Mouse (Mus musculus) urinary bladder, postnatal 36 days (tissue): ENCODE data around the gene Rnd2.
"Not testable (repeated sequence)": the region's sequence is repeated elsewhere in the genome, so short reads cannot be mapped to it uniquely, and the experiment has no call there.

Experiments
- DNase-seq, 2 experiments: peaks; one replicate each; pipeline ENCODE4 v3.0.0; 2022; ENCODE audit warnings: low spot score in 2 of 2, mixed read lengths in 1 of 2

The Rnd2 gene

DNA sequence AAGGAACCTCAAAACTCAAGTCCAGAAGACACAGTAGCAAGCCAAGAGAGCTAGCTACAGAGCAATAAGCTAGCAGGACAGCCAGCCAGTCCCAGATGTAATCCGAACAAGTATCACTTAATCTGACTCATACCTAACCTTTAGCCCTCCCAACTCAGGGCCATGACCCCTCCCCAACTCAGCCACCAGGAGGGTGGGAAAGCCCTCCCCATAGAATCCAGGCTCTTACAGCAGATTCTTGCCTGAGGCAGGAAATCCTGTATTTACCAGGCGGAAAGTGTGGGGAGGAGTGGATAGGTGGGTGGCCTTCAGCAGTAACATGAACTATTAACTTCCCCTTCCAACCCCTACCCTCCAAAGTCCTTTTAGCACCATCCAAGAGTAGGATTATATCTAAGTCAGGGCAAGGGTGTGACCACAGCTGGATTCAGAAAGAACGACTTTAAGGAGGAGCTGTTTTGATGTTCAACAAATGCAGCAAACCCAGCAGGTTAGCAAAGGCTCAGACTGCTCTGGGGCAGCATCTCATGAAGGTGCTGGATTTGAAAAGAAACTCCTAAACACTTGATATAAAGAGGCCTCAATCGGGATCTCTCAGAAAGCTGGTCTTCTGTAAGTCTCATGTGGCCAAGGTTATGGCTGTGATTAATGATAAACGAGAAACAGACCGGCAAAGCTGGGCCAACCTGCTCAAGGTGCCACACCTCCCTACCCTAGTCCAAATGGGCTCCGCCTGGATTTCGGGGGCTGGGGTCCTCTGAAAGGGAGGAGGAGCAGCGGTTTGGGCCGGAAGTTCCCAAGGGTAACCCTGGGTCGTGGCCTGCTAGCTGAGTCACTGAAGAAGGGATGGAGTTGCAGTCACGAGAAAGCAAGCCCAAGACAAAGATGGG lies at the start of gene Rnd2:
TSS of gene Rnd2 (plus strand) at position 789 of the 890 bp plus-strand sequence.
- DNase-seq = peak; percentile 30 to 40

DNA sequence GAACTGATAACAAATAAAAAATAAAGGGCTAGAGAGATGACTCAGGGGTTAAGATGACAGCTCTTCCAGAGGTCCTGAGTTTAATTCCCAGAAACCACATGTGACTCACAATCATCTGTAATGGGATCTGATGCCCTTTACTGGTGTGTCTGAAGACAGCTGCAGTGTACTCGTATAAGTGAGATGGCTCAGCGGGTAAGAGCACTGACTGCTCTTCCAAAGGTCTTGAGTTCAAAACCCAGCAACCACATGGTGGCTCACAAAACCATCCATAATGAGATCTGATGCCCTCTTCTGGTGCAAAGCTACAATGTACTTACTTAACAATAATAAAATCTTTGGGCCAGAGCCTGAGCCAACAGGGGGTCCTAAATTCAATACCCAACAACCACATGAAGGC lies 49.5 kb upstream of the Rnd2 start:
- no peak for DNase-seq

DNA sequence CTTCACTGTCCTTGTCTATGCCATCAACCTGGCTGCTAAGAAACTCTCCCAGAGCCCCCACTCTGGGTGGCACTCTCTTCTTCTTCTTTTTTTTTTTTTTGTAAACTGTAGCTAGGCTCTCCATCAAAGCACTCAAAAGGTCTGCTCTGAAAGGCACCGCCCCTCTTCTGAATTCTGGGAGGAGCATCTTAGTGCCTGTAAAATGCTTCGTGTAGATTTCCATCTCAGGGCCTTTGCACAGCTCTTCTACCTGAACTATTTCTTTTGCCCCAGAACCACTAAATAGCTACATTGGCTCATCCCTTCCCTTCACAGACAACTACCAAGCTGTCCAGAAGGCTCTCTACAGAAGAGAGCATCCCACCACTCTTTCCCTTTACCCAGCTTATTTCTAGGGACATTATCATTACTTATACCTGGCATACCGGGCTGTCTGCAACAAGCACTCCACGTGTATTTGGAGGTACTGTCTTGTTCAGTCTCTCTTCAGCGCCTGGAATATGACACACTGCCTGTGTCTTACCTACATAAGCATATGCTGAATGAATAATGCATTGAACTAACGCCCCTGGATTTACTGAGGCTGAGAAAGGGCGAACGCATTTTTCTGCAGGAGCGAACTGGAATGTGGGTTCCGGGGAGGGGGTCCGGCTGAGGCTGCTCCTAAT lies 48.2 kb upstream of the Rnd2 start:
- no peak for DNase-seq

DNA sequence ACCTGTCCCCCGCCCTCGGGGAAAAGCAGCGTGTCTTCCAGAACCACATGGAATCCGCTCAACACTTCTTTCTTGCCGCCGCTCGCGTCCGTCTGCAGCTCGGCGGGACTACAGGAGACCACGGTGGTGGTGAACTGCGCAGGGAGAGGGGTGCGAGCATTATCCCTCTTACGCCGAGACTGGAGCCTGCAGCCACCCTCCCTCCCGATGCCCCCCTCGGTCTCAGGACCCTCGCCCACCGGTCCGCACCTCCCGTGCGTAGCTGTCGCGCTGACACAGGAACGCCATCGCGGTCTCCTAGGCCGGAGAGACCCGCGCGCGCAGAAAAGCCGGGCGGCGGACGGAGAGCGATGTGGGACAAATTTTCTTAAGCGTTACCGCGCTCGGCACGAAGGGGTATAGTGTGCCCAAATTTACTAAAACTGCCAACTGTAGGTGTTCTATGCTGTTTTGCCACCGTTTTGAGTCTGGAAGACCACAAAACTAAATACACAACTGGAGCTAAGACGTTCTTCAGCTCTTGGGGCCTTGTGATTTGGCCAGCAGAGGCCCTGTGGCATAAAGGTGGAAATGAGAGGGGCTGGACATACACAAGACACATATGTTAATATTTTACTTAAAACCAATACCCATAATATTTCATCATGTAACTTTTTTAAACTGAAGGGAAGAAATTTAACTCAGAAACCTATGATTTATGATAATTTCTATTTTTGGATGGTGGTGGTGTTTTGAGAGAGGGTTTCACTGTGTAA lies 47.5 kb upstream of the Rnd2 start, which contains the start of gene Aarsd1:
TSS of gene Aarsd1 (minus strand) at position 515 of the 755 bp plus-strand sequence.
- DNase-seq = peak; percentile 83

DNA sequence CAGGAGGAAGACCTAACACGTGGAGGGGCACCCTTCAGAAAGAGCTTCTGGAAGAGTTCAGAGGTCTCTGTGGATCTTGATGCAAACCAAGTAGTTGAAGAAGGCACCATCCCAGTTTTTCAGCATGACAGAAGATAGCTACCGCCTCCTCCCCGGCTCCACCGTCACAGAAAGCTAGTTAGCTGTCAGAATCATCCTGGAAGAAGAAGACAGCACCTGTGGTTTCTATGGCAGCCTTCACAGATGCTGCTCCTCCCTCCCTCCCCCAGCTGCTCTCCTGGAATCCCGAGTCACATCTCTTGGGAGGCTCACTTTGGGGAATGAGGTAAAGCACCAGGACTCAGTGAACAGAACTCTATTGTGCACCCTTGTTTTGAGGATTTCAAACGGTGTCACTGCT lies 45.8 kb upstream of the Rnd2 start:
- DNase-seq = no peak

DNA sequence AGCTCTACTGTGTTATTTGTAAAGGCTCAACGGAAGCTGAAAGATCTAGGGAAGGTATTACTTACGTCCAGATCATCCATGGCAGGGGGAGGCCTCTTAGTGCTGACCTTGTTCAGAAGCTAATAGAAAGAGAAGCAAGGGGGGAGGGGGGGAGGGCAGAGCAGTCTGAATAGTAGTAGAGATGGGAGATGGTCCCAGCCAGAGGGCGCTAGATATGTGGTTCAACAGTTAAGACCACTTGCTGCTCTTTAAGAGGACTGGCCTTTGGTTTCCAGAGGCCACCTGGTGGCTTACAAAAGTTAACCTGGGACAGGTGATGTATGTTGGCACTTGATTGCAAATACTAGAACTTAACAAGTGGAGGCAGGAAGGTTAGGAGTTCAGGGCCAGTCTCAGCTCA lies 45.2 kb upstream of the Rnd2 start:
- DNase-seq = no peak

DNA sequence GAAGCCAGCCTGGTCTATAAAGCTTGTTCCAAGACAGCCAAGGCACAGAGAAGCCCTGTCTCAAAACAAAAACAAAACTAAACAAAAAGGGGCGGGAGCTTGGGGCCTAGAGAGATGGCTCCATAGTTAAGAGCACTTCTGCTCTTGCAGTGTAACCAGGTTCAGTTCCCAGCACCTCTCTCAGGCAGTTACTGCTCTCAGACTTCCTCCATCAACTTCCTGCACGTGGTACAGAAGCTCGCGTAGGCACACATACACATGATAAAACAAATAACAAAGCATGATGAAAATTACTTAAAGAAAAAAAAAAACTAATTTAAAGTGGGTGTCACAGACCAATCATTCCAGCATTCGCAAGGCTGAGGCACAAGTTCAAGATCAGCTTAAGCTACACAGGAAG lies 44.7 kb upstream of the Rnd2 start:
- DNase-seq = no peak

DNA sequence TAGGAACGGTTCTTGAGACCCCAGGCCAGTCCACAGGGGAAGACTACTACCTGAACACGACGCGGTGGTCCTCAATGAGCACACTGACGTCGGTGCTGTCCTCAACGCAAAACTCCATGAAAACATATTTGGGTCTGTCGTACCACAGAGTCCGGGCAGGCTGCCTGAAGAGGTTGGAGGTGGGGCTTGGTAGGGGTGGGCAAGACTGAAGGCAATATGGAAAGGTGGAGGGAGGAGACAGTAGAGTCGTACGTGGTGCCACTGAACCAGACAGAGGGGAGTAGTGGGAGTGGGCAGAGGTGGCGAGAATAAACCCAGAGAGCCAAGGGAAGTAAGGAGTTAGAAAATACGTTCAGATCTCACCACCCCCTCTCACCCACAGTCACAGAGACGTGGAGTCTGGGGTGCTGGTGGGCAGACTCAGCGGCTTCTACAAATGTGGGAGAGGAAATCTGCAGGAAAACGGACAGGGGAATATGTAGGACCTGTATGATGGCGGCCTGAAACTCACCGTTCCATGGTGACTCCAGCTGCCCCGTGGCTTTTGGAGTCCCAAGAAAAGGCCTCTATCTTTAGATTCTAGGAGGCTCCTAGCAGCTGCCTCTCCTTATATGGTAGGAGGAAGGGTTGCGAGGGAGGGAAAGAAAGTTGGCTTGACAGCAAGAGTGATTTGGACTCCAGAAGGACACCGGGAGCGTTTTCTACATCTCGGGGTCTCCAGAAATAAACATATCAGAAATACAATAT lies 40.5 kb upstream of the Rnd2 start, which contains the start of gene Gm27029:
TSS of gene Gm27029 (minus strand) at position 692 of the 747 bp plus-strand sequence.
- no peak for DNase-seq

DNA sequence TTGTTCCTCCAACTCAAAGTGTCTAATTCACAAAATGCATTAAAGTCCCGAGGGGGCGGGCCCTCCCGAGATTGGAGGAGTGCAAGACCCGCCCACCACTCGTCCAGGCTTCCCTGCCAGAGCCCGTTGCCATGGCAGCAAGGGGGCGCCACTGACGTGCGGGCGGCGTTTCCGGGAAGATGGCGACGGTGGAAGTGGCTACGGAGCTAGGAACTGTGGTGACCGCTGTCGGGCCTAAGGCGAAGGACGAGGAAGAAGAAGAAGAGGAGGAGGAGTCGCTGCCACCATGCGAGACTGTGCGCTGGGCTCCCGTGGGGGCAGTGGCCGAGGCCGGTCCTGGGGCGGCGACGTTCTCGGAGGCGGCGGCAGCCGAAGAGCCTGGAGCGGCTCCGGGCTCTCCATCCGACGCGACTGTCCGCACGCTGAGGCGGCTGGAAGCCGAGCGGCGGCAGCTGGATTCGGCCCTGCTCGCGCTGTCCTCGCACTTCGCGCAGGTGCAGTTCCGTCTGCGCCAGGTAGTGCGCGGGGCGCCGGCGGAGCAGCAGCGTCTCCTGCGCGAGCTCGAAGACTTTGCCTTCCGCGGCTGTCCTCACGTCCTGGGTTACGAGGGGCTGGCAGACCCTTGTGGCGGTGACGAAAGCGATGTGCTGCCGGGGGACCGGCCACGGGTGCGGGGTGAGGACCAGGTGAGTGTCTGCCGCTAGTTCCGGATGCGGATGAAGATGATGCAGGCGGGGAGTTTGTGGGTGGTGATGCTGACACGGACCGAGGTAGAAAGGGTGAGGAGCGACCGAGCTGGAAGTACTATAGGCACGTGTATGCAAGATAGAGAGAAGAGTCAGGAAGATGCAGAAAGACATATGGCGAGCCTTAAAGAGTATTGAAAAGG lies 39.6 kb upstream of the Rnd2 start, which contains the start of the genes Rundc1 and Ptges3l:
TSS of gene Rundc1 (plus strand) at position 161 of the 889 bp plus-strand sequence.
TSS of gene Ptges3l (minus strand) at position 409 of the 889 bp plus-strand sequence.
- peak; percentile 98 to 99 for DNase-seq

DNA sequence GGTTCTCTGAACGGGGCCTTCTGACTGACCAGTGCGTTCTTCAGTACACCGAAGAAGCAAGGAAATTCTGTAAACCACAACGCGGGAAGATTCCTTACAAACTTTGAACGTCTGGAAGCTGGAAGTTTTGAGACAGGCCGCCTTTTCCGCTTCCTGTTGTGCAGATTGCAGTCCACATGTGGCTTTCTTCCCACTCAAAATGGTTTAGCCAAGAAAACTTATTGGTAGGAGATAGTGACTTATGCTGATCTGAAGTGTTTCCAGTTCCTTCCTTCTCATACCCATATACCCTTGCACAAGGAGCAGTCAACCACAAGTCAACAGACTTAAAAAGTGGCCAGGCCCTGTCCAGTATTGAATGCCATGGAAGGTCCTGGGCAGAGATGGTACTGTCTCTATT lies 38.6 kb upstream of the Rnd2 start:
- DNase-seq = no peak

DNA sequence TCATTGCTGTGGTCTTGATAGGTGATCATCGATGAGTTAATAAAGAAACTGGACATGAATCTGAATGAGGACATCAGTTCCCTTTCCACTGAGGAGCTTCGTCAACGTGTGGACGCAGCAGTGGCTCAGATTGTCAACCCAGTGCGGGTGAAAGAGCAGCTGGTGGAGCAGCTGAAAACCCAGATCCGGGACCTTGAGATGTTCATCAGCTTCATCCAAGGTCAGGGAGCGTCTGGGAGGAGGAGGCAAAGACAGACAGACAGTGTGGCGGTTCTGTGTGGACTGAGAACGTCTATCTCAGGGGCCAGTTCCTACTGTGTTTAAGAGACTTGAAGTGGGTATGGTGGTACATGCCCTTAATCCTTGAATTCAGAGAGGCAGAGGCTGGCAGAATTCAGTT lies 33.5 kb upstream of the Rnd2 start:
- DNase-seq = no peak

DNA sequence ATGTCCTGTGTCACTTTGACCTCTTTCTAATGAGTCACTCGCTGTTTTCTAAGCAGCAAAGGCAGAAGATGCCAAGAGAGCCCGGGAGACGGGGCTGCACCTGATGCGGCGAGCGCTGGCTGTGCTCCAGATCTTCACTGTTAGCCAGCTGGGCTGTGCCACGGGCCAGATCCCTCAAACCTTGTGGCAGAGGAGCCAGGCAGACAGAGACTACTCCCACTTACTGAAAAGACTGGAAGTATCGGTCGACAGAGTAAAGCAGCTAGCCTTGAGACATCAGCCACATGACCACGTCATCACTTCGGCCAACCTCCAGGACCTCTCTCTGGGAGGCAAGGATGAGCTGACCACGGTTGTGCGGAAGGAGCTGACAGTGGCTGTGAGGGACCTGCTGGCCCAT lies 31.4 kb upstream of the Rnd2 start:
- DNase-seq = no peak

DNA sequence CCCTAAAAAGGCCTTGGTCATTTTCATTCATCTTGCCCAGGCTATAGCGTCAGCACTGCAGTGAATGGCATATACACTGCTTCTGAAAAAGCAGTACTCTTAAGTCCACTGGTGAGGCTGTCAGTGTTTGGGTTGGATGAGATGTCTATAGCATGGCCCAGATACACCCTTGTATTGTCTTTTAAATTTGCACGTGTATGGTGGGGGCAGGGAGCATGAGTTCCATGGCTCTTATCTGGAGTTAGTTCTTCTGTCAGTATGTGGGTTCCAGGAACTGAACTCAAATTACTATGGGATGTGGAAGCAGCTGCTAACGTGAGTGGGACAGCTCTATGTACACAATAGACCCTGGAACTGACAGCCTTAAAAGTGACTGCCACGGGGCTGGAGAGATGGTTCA lies 29.0 kb upstream of the Rnd2 start:
- DNase-seq = no peak

DNA sequence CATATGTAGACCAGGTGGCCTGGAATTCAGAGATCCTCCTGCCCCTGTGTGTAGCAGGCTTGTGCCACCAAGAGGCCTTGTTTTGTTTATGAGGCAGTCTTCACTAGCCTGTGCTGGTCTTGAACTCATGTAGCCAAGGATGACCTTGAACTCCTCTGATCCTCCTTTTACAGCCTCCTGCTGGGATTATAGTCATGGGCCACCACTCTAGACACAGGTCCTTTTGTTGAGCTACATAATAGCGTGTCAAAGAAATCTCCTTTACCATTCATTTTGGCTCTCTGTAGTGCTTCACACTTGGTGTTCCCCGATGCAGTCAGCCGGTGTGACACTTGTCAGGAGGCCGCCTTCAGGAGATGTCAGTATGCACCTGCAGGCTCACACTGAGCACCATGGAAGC lies 27.9 kb upstream of the Rnd2 start:
- DNase-seq = no peak

DNA sequence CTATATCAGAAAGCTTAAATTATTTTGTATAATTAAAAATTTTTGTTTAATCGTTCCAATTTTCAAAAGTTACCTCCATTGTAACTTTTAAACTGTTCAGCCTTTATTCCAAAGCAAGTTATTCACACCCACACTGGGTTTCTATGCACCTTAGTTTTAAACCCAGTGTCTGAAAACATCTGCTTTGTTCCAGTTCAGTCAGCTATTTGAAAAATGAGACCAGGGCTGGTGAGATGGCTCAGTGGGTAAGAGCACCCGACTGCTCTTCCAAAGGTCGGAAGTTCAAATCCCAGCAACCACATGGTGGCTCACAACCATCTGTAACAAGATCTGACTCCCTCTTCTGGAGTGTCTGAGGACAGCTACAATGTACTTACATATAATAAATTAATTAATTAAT lies 26.8 kb upstream of the Rnd2 start:
- DNase-seq = not testable (repeated sequence)

DNA sequence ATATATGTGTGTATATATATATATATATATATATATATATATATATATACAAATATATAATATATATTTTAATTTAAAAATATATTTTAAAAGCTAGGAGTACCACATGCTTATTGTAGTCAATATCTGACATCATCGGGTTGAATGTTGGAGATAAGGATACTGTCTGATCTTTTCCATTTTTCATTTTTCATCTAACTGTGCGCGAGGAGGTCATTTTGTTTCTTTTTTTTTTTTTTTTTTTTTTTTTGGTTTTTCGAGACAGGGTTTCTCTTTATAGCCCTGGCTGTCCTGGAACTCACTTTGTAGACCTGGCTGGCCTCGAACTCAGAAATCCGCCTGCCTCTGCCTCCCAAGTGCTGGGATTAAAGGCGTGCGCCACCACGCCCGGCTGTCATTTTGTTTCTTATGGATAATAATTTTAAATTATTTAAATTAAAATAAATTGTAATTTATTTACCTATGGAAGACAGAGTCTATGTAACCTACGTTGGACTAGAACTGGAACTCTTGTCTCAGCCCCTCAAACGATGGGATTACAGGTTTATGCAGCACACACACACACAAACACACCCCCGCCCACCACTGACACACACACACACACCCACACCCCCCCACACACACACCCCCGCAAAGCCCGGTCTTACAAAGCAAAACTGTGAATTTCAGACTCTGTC lies 23.2 kb upstream of the Rnd2 start:
- DNase-seq = not testable (repeated sequence)

DNA sequence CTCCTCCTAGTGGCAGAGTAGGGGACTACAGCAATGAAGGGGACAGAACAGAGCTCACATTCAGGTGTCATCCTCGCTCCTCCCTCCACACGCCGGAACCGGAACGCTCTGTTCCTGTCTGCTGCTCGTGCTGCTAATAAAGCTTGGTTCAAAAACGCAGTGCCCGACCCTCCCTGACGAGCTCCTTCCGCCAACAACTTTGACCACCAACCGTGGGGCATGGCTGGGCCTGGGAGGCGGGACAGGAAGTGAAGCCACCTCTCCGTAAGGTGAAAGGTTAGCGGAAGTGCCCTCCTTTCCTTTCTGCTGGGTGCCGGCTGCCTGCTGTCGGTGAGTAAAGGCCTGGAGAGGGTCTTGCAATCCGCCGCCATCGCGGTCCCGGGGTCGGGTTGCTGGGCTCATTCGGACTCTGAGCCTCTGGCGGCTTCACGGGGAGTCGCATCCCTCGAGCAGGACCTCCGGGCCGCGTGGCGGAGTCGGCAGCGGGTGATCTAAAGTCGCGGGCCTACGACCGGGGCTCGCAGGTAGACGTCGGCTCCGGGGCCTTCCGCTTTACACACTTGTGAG lies 22.6 kb upstream of the Rnd2 start, which contains the start of gene Rpl27:
TSS of gene Rpl27 (plus strand) at position 172 of the 567 bp plus-strand sequence.
- peak; percentile 92 to 97 for DNase-seq

DNA sequence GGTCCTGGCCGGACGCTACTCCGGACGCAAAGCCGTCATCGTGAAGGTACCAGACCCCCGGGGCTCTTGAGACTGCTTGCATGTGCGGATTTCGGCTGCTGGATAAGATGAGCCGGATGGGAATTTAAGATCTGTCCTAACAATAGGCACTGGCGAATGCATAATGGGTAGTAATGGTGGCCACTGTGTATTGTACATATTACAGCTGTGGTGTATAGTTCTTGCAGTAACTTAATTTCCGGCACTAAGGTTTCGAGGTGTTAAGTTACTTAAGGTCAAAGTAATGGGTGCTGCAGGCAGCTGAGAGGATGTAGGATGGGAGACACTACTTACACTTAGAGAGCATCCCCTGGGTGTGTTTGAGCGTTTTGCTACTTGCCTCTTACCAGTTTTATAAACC lies 22.0 kb upstream of the Rnd2 start:
- no peak for DNase-seq

DNA sequence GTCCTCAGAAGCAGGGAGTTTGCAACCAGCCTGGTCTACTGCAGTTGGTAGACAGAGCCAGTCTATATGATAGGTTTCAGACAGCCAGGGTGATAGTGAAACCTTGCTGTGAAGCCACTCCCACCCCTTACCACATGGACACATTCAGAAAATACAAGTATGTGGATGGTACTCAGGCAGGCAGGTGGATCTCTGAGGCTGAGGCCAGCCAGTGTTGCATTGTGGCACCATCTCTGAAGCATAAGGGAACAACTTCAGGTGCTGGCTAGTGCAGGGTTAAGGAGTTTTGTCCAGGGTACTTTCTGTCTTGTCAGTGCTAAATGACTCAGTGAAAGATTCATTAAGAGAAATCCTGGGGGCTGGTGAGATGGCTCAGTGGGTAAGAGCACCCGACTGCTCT lies 18.5 kb upstream of the Rnd2 start:
- no peak for DNase-seq
